Mouse (Mus musculus) ES-Bruce4 (cell line): ENCODE measurements at regions not wholly inside any gene's neighbourhood (a gene's known extent, or its start where the extent isn't known, plus 50 kb on each side); places are given as distances from the start of the nearest gene placed in this dataset.

Experiments used
- CTCF ChIP-seq: IDR thresholded peaks from one replicate; pipeline ENCODE4 v1.8.1; 2011; ENCODE audit warnings: low read depth, low read length
- EP300 ChIP-seq: IDR thresholded peaks from 2 replicates; pipeline ENCODE4 v1.6.1; 2011; ENCODE audit warnings: low read depth, low read length; ENCODE audit not compliant: insufficient read depth
- POLR2A ChIP-seq: IDR thresholded peaks from one replicate; pipeline ENCODE4 v1.8.1; 2011; ENCODE audit warnings: low read length; ENCODE audit not compliant: insufficient read depth

- TF ChIP-seq CTCF (no peak), EP300 (no peak), POLR2A (no peak)
These were observed 61.9 kb upstream of the Laptm4a start for GRCm38 (mm10) chr12:8859588-8859987.
